ENCODE assay signal across 9 mouse cellular contexts in the genomic region with DNA sequence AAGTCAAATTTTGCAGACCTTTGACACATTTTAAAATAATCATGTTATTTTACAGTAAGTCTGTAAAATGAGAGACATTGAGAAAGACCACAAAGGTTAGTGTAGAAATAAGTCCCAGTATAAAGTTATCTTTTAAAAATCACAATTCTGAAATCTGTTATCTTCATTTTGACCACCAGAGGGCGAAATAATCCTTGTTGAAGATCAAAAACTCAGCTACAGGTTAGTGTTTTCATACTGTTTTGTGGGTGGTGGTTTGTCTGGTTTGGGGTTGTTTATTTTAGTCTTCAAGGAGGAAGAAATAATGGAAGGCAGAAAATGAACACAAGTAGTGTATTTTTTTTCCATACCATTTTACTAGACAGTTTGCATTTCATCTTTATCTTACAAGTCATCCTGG.
DNase-seq lines count a peak whose midpoint lies in the region; TF ChIP-seq lines count a peak whose summit lies in the region.
"Had no signal": no experiment of that assay in that cellular context is flagged by ENCODE, and none has a peak within 500 bp of the region (broad histone marks: within the 10 kb centered on the region; RNA-seq: fewer than 3 reads in every experiment).

No protein-coding gene starts in this region.

- H3K36me3 ChIP-seq in E14TG2a.4 (ENCODE audit: insufficient read depth, low read length): no peaks in the 10 kb centered on the region

- no peaks in the 10 kb centered on the region for H3K27me3 ChIP-seq in E14TG2a.4 (ENCODE audit: insufficient read depth, low read length)

- H3K27ac ChIP-seq in left cerebral cortex, adult 2 months: no peak overlapping the region

- H3K4me3 ChIP-seq in left cerebral cortex, adult 2 months: no peak overlapping the region
- no peak overlapping the region for H3K4me3 ChIP-seq in E14TG2a.4 (replicated peaks; ENCODE audit: low read length)

- intact Hi-C loops in left cerebral cortex, adult 2 months (cut with DNase I): loop anchor here (1.0 to 2.0 kb wide), 3 partner anchors 123 to 239 kb away; no protein-coding TSS in a partner anchor

- no peaks in the 10 kb centered on the region for H3K4me1 ChIP-seq in E14TG2a.4 (replicated peaks; ENCODE audit: low read depth, low read length)

- DNase-seq in left cerebral cortex, adult 2 months (ENCODE audit: extremely low spot score in 1 of 2, low spot score in 2 of 2): no peak
- DNase-seq in left cerebral cortex, adult 18-20 months (ENCODE audit: low spot score in 2 of 2): no peak
- DNase-seq in adipocyte (ENCODE audit: low spot score): peak; percentile 62
- DNase-seq in lung, postnatal 25 days (ENCODE audit: low spot score): peak; percentile 17
- no peak for DNase-seq in right cerebral cortex, adult 2 months (ENCODE audit: low spot score in 2 of 2)
- no peak for DNase-seq in kidney, adult 18-20 months
- DNase-seq: kidney, postnatal 4 days; thymus, postnatal 4 days had no signal

- TF ChIP-seq CTCF in left cerebral cortex, adult 2 months (IDR thresholded peaks at IDR 0.05): peak; percentile 79
- TF ChIP-seq CTCF in E14TG2a.4 (conservative IDR thresholded peaks at IDR 0.05; ENCODE audit: low read length): peak; percentile 48

- peaks cover 22% of the 10 kb centered on the region for H3K9me3 ChIP-seq in E14TG2a.4 (ENCODE audit: low read length)

Comparison
In these comparisons a context has a peak if more than half of its experiments do, and no peak if none do; other contexts are left out.
1. DNase-seq: peak in adipocyte (single experiment) and lung, postnatal 25 days (single experiment); none in left cerebral cortex, adult 2 months (0 of 2), left cerebral cortex, adult 18-20 months (0 of 2), right cerebral cortex, adult 2 months (0 of 2) and kidney, adult 18-20 months (single experiment).